Mouse (Mus musculus): Measurements from ENCODE around the gene Kmt2a. TPM values are rescaled to one million over a fixed set of nuclear protein-coding genes. Genes with fewer than 3 reads are reported as not detected.

Gene Kmt2a
- total RNA-seq, 1 experiment from 2014 or later: 64.5 TPM

GRCm38 (mm10) chr9:44832356-44832755, 48.7 kb downstream of the Kmt2a start:
- ATAC-seq (ENCODE audit: extremely low read depth, insufficient number of reproducible peaks, low FRiP score, poor library complexity, severe bottlenecking): no peak

DNA sequence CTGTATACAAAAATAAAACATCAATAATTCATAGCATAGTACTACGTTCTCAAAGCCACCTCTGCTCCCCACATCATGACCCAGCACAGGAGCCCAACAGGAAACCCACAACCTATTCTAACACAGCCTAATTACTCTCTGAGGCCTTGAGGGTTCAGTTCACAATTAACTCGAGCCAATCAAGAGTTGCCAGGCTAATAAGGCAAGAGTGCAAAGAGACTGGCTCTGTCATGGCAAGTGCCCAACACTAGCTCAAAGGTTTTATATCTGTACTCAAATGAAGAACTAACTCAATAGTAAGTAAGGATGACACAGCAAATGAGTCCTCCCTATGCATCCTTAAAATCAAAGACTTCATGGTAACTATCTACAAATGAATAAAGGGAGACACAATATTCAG, 50.6 kb downstream of the Kmt2a start:
- no peak for ATAC-seq (ENCODE audit: extremely low read depth, insufficient number of reproducible peaks, low FRiP score, poor library complexity, severe bottlenecking)

DNA sequence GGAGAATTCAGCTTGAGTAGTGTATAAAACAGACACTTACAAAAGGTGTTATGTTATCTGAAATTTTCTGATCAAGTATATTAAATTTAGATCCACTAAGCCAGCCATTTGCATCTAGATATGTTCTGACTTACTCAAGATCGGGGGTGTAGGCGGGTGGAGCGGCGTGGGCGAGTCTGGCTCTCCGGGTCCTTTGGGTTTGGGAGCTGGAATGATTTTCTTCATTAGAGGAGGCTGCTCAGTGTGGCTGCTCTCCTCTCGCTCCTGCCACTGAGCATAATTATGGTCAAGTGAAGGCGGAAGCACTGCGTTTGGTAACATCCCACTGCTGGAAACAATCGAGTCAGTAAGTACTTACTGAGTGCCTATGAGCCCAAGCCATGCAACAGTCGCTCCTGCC, 52.2 kb downstream of the Kmt2a start:
- ATAC-seq (ENCODE audit: extremely low read depth, insufficient number of reproducible peaks, low FRiP score, poor library complexity, severe bottlenecking): no peak

DNA sequence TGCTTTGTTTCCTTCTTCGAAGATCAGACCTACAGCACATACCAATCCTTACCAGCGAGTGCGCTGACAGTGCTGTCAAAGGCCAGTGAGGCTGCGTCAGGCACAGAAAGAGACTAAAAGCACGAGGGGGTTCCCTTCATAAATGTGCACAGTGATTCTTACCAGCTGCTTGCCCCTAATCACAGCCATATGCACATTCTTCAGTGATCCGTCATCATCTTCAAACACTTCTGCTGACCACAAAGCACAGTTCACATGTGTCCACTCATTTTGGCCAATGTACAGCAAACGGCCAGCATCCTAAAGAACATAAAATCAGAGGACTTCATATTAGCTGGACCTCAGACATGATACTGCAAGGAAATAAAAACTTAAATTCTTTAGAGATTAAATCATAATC, 54.4 kb downstream of the Kmt2a start:
- ATAC-seq (ENCODE audit: extremely low read depth, insufficient number of reproducible peaks, low FRiP score, poor library complexity, severe bottlenecking): no peak

GRCm38 (mm10) chr9:44819920-44820827, 60.9 kb downstream of the Kmt2a start:
- ATAC-seq (ENCODE audit: extremely low read depth, insufficient number of reproducible peaks, low FRiP score, poor library complexity, severe bottlenecking): no peak

DNA sequence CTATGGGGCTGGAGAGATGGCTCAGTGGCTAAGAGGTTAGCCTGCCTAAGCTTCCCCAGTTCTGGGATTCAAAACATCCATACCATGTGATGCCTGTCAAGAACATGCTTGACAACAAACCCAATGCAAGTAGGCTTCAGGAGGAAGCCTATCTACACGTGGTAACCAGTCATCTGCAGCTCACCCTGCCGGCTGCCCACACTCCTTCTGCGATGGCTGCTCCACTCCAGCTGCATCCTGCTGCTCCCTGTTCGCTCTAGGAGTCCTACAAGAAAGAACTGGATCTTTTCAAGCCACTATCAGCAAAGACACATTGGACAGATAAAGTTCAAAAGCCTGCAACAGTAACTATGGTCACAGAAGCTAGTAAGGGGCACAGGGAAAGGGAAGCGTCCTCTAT, 63.6 kb downstream of the Kmt2a start:
- ATAC-seq (ENCODE audit: extremely low read depth, insufficient number of reproducible peaks, low FRiP score, poor library complexity, severe bottlenecking): no peak

DNA sequence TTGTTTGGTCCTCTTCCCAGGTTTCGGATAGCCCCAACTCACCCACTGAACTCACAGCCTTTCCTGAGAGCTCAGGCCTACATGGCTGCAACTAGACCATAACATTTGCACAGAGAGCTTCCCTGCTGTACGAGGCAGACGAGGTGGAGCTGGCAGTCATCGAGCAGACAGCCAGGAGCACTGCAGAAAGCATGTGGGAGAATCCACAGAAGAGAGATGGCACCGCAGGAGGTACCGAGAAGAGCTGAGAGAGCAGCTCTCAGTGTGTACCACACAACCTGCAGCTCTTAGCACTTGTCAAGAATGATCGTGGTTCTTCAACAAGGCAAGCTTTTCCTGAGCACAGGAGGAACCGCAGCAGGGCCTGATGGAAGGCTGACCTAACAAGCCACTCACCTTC, 66.9 kb downstream of the Kmt2a start:
- no peak for ATAC-seq (ENCODE audit: extremely low read depth, insufficient number of reproducible peaks, low FRiP score, poor library complexity, severe bottlenecking)

DNA sequence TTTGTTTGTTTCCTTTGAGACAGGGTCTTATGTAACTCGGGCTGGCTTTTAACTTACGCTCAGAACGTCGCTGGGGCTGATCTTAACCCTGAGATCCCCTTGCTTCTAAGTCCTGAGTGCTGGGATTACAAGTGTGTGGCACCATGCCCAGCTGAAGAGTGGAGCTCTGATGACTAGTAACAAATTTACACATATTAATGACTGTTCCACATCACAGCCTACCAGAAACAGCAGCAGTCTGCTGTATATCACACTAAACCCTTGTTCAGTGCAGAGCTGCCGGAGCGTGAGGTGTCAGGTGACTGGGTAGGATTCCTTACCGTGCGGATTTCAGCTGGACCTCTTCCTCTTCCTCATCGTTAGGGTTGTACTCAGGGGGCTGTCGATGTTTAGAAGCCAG, 70.8 kb downstream of the Kmt2a start:
- ATAC-seq (ENCODE audit: extremely low read depth, insufficient number of reproducible peaks, low FRiP score, poor library complexity, severe bottlenecking): no peak

DNA sequence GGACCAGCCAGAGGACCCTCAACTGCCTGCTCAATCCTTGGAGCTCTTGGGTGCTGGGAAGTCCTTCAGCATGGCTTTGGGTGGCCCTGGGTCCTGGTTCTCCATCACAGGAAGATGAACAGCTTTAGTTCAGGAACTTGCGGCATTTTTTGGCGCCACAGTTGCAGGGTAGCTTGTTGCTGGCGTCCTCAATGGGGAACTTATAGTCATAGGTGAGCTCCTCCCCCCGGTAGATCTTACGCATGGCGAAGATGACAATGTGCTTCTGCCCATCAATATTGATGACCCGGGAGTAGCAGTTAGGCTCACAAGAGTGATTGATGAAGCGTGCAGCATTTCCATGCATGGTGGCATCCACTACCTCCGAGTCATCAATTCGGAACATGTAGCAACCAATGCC, 73.3 kb downstream of the Kmt2a start:
- ATAC-seq (ENCODE audit: extremely low read depth, insufficient number of reproducible peaks, low FRiP score, poor library complexity, severe bottlenecking): no peak

DNA sequence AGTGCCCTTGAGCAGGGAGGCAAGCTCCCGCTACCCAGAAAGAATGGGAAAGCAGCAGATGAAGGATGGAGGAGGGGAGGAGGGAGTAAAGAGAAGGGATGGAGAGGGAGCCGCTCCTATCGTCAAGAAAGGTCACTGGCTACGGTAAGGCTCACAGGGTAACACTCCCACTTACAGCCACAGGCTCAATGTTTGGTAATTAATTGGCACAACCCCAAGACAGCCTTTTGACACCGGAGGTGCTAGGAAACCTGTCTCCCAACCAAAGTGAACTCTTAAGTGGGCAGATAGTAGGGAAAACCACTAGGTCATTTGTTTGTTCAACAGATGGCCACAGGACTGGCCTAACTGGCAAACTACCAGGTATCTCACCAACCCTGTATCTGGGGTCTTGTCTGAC, 74.0 kb downstream of the Kmt2a start:
- no peak for ATAC-seq (ENCODE audit: extremely low read depth, insufficient number of reproducible peaks, low FRiP score, poor library complexity, severe bottlenecking)

GRCm38 (mm10) chr9:44805536-44805935, 75.6 kb downstream of the Kmt2a start:
- no peak for ATAC-seq (ENCODE audit: extremely low read depth, insufficient number of reproducible peaks, low FRiP score, poor library complexity, severe bottlenecking)

- ATAC-seq (ENCODE audit: extremely low read depth, insufficient number of reproducible peaks, low FRiP score, poor library complexity, severe bottlenecking): no peak
Observed at GRCm38 (mm10) chr9:44804678-44805077, 76.4 kb downstream of the Kmt2a start.

GRCm38 (mm10) chr9:44802808-44803450, 78.2 kb downstream of the Kmt2a start, which contains the start of gene Ttc36:
TSS of gene Ttc36 (minus strand) at chr9:44803072.
- ATAC-seq (ENCODE audit: extremely low read depth, insufficient number of reproducible peaks, low FRiP score, poor library complexity, severe bottlenecking): no peak

DNA sequence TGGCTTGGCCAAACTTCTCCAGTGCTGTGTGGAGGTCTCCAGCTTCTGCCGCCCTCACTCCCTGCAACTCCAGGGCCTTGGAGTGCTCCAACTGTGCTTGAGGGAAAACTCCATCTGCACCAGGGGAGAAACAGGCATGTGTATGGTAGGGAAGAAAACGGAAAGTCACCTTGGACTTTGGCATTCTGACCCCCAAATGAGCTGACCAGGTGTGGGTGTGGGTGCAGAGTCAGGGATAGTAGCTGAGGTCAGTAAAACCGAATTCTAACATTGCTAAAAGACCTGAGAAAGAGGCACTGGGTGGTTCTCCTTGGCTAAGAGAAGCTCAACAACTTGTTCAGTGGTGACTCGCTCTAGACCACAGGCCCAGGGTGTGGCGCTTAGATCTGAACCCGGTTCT, 79.4 kb downstream of the Kmt2a start:
- ATAC-seq (ENCODE audit: extremely low read depth, insufficient number of reproducible peaks, low FRiP score, poor library complexity, severe bottlenecking): no peak

- ATAC-seq (ENCODE audit: extremely low read depth, insufficient number of reproducible peaks, low FRiP score, poor library complexity, severe bottlenecking): no peak
Observed at GRCm38 (mm10) chr9:44799958-44800324, 81.2 kb downstream of the Kmt2a start.

DNA sequence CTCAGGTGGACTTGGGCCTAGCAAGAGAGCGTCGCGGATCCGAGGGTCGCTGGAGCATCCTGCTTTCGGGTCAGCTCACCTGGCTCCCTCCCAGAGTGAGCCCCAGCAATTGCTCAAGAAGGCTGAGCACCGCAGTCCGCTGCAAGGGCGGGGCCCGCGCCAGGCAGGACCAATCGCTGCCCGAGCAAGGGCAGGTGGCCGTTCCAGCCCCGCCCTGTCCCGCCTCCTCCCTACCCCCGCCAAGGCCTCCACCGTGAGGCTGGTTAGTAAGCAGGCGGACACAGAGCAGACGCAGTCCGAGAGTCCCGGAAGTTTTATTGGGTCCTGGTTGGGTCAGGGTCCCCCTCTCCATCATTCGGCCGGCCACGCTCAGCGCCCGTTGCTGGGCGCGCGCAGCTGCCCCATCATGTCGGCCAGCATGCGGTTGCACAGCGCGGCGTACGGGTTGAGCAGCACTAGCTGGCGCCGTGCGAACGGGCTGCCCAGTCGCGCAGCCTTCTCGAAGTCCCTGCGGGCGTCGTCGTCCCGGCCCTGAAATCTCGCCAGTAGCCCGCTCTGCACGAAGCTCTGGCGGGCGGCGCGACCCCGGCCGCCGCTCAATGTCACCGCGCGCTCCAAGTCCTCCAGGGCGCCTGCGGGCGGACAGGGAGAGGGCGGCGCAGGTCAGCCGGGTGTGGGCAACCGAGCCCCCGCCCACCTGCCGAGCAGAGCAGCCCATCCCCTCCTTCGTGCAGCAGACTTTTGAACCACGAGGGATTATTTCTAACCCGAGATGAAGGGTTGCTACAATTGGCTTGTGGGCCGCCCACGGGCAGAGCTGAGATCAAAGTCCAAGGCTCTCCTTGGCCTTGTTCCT, 81.8 kb downstream of the Kmt2a start, which contains the start of gene Tmem25:
TSS of gene Tmem25 (minus strand) at position 206 of the 856 bp plus-strand sequence.
- ATAC-seq (ENCODE audit: extremely low read depth, insufficient number of reproducible peaks, low FRiP score, poor library complexity, severe bottlenecking): peak; percentile 43

DNA sequence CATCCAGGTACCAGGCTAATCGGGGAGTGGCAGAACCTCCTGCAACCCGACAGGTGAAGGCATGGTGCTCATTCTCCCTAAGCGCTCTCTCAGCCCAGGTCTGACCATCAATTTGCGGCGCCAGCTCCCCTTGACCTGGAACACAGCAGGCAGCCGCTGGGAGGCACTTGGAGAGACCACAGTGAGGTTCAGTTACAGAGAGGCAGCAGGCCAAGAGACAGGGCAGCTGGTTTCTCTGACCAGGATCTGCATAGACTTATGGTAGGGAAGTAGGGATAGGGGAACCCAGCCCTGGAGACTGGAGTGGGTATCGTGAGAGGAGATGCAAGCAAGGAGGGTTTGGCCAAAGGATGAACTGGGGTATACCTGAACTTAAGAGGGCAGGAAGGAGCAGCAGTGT, 82.8 kb downstream of the Kmt2a start:
- ATAC-seq (ENCODE audit: extremely low read depth, insufficient number of reproducible peaks, low FRiP score, poor library complexity, severe bottlenecking): no peak

DNA sequence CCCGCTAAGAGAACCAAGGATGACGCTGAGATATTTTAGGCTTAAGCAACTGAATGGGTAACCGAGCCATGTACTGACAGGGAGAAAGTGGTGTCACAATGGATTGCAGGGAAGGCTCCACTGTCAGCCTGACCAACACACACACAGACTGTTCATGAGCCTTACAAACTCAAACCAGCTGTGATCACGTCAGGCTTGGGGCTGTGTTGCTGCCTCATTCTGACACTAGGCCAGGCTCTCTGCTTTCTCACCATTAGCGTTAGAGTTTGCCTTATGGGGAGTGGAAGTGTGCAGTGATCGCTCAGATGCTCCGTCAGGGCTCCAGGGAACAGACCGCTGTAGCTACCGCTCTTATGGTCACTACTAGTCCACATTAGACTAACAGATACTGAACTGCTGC, 88.3 kb downstream of the Kmt2a start:
- no peak for ATAC-seq (ENCODE audit: extremely low read depth, insufficient number of reproducible peaks, low FRiP score, poor library complexity, severe bottlenecking)

Measured in neutrophil, adult 5-6 weeks (primary cell).